Mouse (Mus musculus): ENCODE data around the gene Eno1.

DNA sequence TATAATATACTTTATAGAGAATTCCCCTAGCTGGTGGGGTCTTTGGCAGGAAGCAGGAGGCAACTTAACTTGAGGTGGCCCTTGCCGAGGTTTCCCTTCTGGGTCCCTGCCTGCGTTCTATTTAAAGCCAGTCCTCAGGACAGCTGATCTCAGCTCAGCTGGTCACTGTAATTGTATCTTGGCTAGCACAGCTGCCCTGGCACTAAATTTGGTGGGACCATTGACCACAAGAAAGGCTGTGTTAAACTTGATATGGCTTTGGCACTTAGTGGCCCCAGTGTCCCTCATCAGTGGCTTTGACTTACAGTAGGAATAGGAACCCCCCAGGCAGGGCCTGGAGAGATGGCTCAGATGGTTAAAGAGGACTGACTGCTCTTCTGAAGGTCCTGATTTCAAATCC lies 9.4 kb downstream of the Eno1 start:
- TF ChIP-seq ZC3H11A (IDR thresholded peaks at IDR 0.05; ENCODE audit: borderline replicate concordance, low read depth, low read length) (no peak), CHD2 (IDR thresholded peaks at IDR 0.05; ENCODE audit: low read depth, low read length) (no peak)
